Mouse (Mus musculus): ENCODE measurements around the gene Tmem8b.

The Tmem8b gene

GRCm38 (mm10) chr4:43668782-43669427, at the start of gene Tmem8b, which contains the start of gene Fam221b:
Gene Tmem8b, plus strand, starts transcription at chr4:43668971.
Gene Fam221b, minus strand, starts transcription at chr4:43669145.
- DNase-seq (ENCODE audit: extremely low read depth, low read depth, low spot score) = peak; percentile 16

- DNase-seq (ENCODE audit: extremely low read depth, low read depth, low spot score) = no peak
Measured at GRCm38 (mm10) chr4:43620146-43620778, 48.5 kb upstream of the Tmem8b start.

GRCm38 (mm10) chr4:43629106-43629817, 39.5 kb upstream of the Tmem8b start:
- no peak for DNase-seq (ENCODE audit: extremely low read depth, low read depth, low spot score)

GRCm38 (mm10) chr4:43630030-43630581, 38.7 kb upstream of the Tmem8b start:
- DNase-seq (ENCODE audit: extremely low read depth, low read depth, low spot score) = no peak

GRCm38 (mm10) chr4:43630671-43631045, 38.1 kb upstream of the Tmem8b start:
- no peak for DNase-seq (ENCODE audit: extremely low read depth, low read depth, low spot score)

- no peak for DNase-seq (ENCODE audit: extremely low read depth, low read depth, low spot score)
Measured at GRCm38 (mm10) chr4:43631046-43631955, 37.5 kb upstream of the Tmem8b start, which contains the start of gene Npr2. Gene Npr2, plus strand, starts transcription at chr4:43631935.

GRCm38 (mm10) chr4:43631956-43632920, 36.5 kb upstream of the Tmem8b start:
- no peak for DNase-seq (ENCODE audit: extremely low read depth, low read depth, low spot score)

- DNase-seq (ENCODE audit: extremely low read depth, low read depth, low spot score) = no peak
Measured at GRCm38 (mm10) chr4:43633296-43633695, 35.5 kb upstream of the Tmem8b start.

- DNase-seq (ENCODE audit: extremely low read depth, low read depth, low spot score) = no peak
Measured at GRCm38 (mm10) chr4:43633736-43634135, 35.0 kb upstream of the Tmem8b start.

- DNase-seq (ENCODE audit: extremely low read depth, low read depth, low spot score) = no peak
Measured at GRCm38 (mm10) chr4:43634621-43635374, 34.0 kb upstream of the Tmem8b start.

GRCm38 (mm10) chr4:43636751-43637150, 32.0 kb upstream of the Tmem8b start:
- no peak for DNase-seq (ENCODE audit: extremely low read depth, low read depth, low spot score)

- DNase-seq (ENCODE audit: extremely low read depth, low read depth, low spot score) = no peak
Measured at GRCm38 (mm10) chr4:43640076-43640475, 28.7 kb upstream of the Tmem8b start.

GRCm38 (mm10) chr4:43640491-43640890, 28.3 kb upstream of the Tmem8b start:
- DNase-seq (ENCODE audit: extremely low read depth, low read depth, low spot score) = no peak

- DNase-seq (ENCODE audit: extremely low read depth, low read depth, low spot score) = no peak
Measured at GRCm38 (mm10) chr4:43649783-43650182, 19.0 kb upstream of the Tmem8b start.

GRCm38 (mm10) chr4:43652726-43653125, 16.0 kb upstream of the Tmem8b start:
- DNase-seq (ENCODE audit: extremely low read depth, low read depth, low spot score) = no peak

GRCm38 (mm10) chr4:43653161-43654015, 15.4 kb upstream of the Tmem8b start, which contains the start of gene Spag8:
Gene Spag8, minus strand, starts transcription at chr4:43653594.
- no peak for DNase-seq (ENCODE audit: extremely low read depth, low read depth, low spot score)

GRCm38 (mm10) chr4:43655656-43656338, 13.0 kb upstream of the Tmem8b start:
- DNase-seq (ENCODE audit: extremely low read depth, low read depth, low spot score) = no peak

Data from fat pad, adult 2 months (tissue).